ENCODE assay signal across 8 mouse cellular contexts in the genomic region with DNA sequence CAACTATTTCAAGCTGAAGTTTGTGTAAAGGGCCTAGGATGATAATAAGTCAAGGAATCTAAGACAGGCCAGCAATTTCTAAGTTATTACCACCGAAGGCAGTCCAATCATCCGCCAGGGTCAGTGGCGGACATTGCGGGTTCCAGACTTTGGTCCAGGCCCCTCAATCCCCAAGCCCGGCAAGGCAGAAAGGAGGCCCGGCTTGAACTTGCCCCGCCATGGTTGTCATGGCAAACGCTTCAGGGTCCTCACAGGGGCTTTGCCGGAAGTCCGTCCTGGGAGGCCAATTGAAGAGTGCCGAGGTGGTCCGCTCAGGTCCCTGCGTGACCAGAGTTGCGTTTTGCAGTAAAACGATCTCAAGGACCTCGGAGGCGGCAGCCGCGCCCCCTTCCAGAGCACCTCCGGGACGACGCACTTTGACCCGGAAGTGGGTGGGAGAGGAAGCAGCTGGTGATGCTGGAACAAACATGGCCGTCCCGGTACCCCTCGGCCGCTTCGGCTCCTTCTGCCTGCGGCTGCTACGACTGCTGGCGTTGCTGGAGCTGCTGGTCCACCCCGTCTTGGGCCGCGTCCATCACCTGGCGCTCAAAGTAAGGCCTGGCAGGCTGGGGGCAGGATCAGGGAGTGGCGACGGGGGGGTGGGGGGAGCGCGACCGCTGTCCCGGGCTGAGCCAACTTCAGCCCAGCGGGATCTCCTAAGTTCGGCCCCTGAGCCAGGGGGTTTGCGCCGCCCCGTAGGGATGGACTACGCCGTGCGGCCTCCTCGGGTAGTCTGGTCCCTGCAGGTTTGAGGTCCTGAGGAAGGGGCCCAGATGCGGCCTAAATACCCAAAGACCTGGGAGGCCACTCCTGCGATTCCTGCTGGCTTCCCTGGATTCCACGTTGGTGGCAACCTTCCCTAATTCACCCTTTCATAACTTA. TPM values are rescaled to one million over a fixed set of nuclear protein-coding genes. Genes with fewer than 3 reads are reported as not detected.
DNase-seq lines count a peak whose midpoint lies in the region; ATAC-seq and TF ChIP-seq lines count a peak whose summit lies in the region.

A gene (plus strand): TSS at position 425 of the 921 bp plus-strand sequence.

- no peaks in the 10 kb centered on the region; the same call in 1 of the 2 replicates for H3K4me1 ChIP-seq in cerebellum, adult 2 months (ENCODE audit: control insufficient read depth, insufficient read depth, low read length)

- ATAC-seq in hematopoietic stem cell, adult 5-6 weeks (replicated peaks in 1 of 2; ENCODE audit: insufficient read depth in 1 of 2, low FRiP score in 2 of 2, low TSS enrichment in 1 of 2, low read depth in 1 of 2, poor library complexity in 2 of 2, severe bottlenecking in 2 of 2): peak; percentile 85 to 93

- TF ChIP-seq CTCF in cerebellum, adult 2 months (IDR thresholded peaks at IDR 0.05; ENCODE audit: borderline replicate concordance, insufficient read depth, low read depth, low read length): no peak

- H3K27ac ChIP-seq in cerebellum, adult 2 months (ENCODE audit: insufficient read depth, low read length): 0 out of 2 replicates have a peak within 1 kb of the TSS, but pooled peaks have one; percentile 53

- under 1% methylated on average over 53 of the region's 53 CpGs for WGBS in cerebellum, adult 2 months

- peak; percentile 57 for DNase-seq in MEL-GATA-1-ER (ENCODE audit: extremely low read depth, low read depth)
- peak; percentile 78 to 79 for DNase-seq in cerebellum, adult 2 months
- peak; percentile 89 for DNase-seq in forelimb bud, embryonic 11.5 days (ENCODE audit: low read depth, low spot score)
- peak; percentile 77 to 80 for DNase-seq in layer of hippocampus, postnatal 10 days (ENCODE audit: low spot score in 2 of 2)
- peak; percentile 92 for DNase-seq in lung, postnatal 10 days
- peak; percentile 82 for DNase-seq in ovary, postnatal 36 days (ENCODE audit: low spot score)
- peak; percentile 81 for DNase-seq in thymus, postnatal 25 days

- peak within 1 kb of the TSS; percentile 71 for H3K4me3 ChIP-seq in cerebellum, adult 2 months (replicated peaks; ENCODE audit: insufficient read depth, low read depth, low read length)

- no peaks in the 10 kb centered on the region for H3K27me3 ChIP-seq in cerebellum, adult 2 months (ENCODE audit: control insufficient read depth, insufficient read depth, low read length)

- peak; percentile 58; the same call in 1 of the 2 replicates for TF ChIP-seq POLR2A in cerebellum, adult 2 months (IDR thresholded peaks at IDR 0.05; ENCODE audit: borderline replicate concordance, insufficient read depth, low read length)

RNA-seq across cellular contexts. Expression of the gene that starts here (rescaled TPM):
- polyA plus RNA-seq in cerebellum, adult 2 months (2012; rRNA removed): 30.0 and 33.9 TPM in 2 replicates
- total RNA-seq in hematopoietic stem cell, adult 5-6 weeks (2017): 11.8 and 17.9 TPM in 2 replicates
- total RNA-seq in layer of hippocampus, postnatal 10 days (2021): 10 to 100 TPM; 50.7 to 54.5 TPM

Comparison
In these comparisons a context has a peak if more than half of its experiments do, and no peak if none do; other contexts are left out.
1. Peak in every context shown above with its lines: DNase-seq, ATAC-seq, H3K4me3 ChIP-seq and H3K27ac ChIP-seq.